Mouse (Mus musculus) megakaryocyte, embryonic 14.5 days (primary cell): ENCODE results near the gene Ift43. TPM values are rescaled to one million over a fixed set of nuclear protein-coding genes. Genes with fewer than 3 reads are reported as not detected.

ENCODE experiments used
- H3K27me3 ChIP-seq: replicated peaks from 2 replicates; pipeline ENCODE3; 2012; ENCODE audit warnings: inconsistent platforms
- H3K36me3 ChIP-seq: replicated peaks from 2 replicates; pipeline ENCODE3; 2012; ENCODE audit warnings: low read length, inconsistent platforms, mixed read lengths
- H3K4me1 ChIP-seq: 2 replicates; pipeline ENCODE4 v1.6.1; 2012; ENCODE audit warnings: inconsistent platforms
- H3K4me3 ChIP-seq: replicated peaks from 2 replicates; pipeline ENCODE3; 2012; ENCODE audit warnings: moderate library complexity, mild to moderate bottlenecking, inconsistent platforms
- H3K9me3 ChIP-seq: 2 replicates; pipeline ENCODE4 v1.6.1; 2012; ENCODE audit warnings: inconsistent platforms
- FLI1 ChIP-seq: IDR thresholded peaks from 2 replicates; pipeline ENCODE4 v1.6.1; 2012; ENCODE audit warnings: low read length, inconsistent platforms, mixed read lengths
- GATA1 ChIP-seq: IDR thresholded peaks from 3 replicates; pipeline ENCODE4 v1.6.1; 2012; ENCODE audit warnings: mixed read lengths, low read length, inconsistent platforms, borderline replicate concordance
- polyA plus RNA-seq: library from polyadenylated mRNA; stranded (reverse); fragments of >175 nt; gene quantifications from 2 replicates; pipeline ENCODE4 v1.2.3, GENCODE M21; 2012; ENCODE audit warnings: low replicate concordance; ENCODE audit not compliant: insufficient read depth

Gene Ift43
- polyA plus RNA-seq, 1 experiment: 4.1 TPM

DNA sequence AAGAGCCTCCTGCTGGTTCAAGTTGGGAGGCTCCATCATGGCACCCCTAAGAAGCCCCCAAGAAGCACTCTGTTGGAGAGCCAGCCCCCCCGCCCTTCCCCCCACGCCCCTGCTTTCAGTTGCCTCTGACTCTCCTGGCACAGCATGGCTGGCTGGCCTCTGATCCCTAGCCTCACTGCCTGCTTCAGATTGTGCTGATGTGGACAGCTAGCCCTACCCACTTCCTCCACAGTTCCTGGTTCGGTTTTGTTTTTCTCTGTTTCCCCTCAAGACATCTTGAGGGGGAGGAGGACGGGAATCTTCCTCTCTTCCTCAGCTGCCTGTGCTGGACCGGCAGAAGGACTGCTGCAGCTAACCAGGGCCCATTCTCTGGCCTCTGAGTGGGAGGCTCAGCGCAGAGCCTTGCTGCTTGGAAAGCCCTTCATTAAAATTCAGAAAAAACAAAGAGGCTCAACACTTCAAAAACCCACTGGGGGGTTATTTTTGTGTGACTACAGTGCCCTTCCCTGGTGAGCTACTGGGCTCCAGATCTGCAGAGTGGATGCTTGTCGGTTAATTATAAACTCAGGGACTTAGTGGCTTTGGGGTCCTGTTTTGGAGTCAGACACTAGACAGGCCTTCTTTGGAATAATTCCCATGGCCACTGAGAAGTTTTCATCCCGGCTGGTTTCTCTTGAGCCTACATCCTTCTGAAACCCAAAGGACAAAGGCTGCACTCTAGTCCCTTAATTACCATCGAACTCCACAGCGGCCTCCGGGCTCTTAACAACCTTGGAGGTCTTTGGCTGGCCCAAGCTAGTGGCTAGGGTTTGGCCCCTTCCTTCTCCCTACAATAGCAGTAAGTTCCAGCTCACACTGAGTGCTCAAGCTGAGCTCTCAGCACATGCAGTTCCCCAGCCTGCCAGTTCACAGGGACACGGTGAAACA, 80.8 kb downstream of the Ift43 start:
- peaks cover 11% of the 10 kb centered on the region for H3K4me1 ChIP-seq
- no peaks in the 10 kb centered on the region for H3K36me3 ChIP-seq
- H3K27me3 ChIP-seq: peaks cover 60% of the 10 kb centered on the region
- H3K9me3 ChIP-seq: peaks cover 28% of the 10 kb centered on the region
- no peak for TF ChIP-seq GATA1
- no peak for TF ChIP-seq FLI1
- no peak overlapping the region for H3K4me3 ChIP-seq

GRCm38 (mm10) chr12:86166244-86166643, 83.9 kb downstream of the Ift43 start:
- Histone ChIP-seq H3K4me1 (peaks cover 11% of the 10 kb centered on the region), H3K36me3 (no peaks in the 10 kb centered on the region), H3K9me3 (peaks cover 9% of the 10 kb centered on the region), H3K4me3 (no peak overlapping the region), H3K27me3 (peaks cover 70% of the 10 kb centered on the region)
- TF ChIP-seq GATA1 (no peak), FLI1 (no peak)

GRCm38 (mm10) chr12:86167075-86167474, 84.7 kb downstream of the Ift43 start:
- Histone ChIP-seq H3K4me3 (no peak overlapping the region), H3K27me3 (peaks cover 70% of the 10 kb centered on the region), H3K36me3 (no peaks in the 10 kb centered on the region), H3K4me1 (peaks cover 11% of the 10 kb centered on the region), H3K9me3 (peaks cover under 1% of the 10 kb centered on the region)
- TF ChIP-seq FLI1 (no peak), GATA1 (no peak)

DNA sequence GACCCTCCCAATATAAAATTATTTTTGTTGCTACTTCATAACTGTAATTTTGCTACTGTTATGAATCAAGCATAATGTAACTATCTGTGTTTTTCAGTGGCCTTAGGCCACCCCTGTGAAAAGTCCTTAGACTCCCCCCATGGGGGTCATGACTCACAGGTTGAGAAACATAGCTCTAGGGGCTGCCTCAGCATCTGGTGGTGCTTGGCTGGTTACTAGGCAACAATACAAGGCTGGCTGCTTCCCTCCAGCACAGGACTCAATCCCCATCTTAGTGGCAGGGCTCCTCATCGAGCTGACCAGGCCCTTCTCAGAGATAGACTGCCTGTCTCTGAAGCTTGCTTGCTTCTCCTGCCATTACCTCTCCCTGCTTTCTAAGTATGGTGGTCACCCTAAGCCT, 86.4 kb downstream of the Ift43 start:
- peaks cover 6% of the 10 kb centered on the region for H3K4me1 ChIP-seq
- TF ChIP-seq GATA1: no peak
- no peak for TF ChIP-seq FLI1
- no peak overlapping the region for H3K4me3 ChIP-seq
- H3K9me3 ChIP-seq: no peaks in the 10 kb centered on the region
- H3K36me3 ChIP-seq: no peaks in the 10 kb centered on the region
- peaks cover 72% of the 10 kb centered on the region for H3K27me3 ChIP-seq

DNA sequence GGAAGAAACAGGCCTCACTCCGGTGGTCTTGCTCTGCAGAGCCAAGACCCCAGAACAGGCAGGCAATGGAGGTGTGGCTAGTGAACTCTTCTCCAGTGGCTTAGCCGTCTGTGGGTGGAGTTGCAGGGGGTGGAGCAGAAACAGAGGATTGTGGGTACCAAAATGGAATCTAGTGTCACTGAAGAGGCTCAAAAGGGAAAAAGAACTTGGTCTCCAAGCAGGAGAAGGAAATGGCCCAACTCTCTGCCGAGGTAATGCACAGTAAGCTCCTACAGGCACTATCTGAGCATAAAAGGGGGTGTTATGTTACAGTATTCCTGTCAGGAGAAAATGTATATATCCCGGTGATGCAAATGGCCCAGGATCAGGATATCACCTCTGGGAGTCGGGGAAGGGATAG, 86.9 kb downstream of the Ift43 start:
- Histone ChIP-seq H3K27me3 (peaks cover 67% of the 10 kb centered on the region), H3K36me3 (no peaks in the 10 kb centered on the region), H3K9me3 (no peaks in the 10 kb centered on the region), H3K4me1 (peaks cover 6% of the 10 kb centered on the region), H3K4me3 (no peak overlapping the region)
- no peak for TF ChIP-seq GATA1
- no peak for TF ChIP-seq FLI1

GRCm38 (mm10) chr12:86173314-86173713, 91.0 kb downstream of the Ift43 start:
- no peak for TF ChIP-seq FLI1
- no peak for TF ChIP-seq GATA1
- H3K9me3 ChIP-seq: no peaks in the 10 kb centered on the region
- H3K4me3 ChIP-seq: no peak overlapping the region
- peaks cover 67% of the 10 kb centered on the region for H3K27me3 ChIP-seq
- H3K36me3 ChIP-seq: no peaks in the 10 kb centered on the region
- no peaks in the 10 kb centered on the region for H3K4me1 ChIP-seq

- Histone ChIP-seq H3K4me3 (no peak overlapping the region), H3K27me3 (peaks cover 59% of the 10 kb centered on the region), H3K4me1 (no peaks in the 10 kb centered on the region), H3K36me3 (no peaks in the 10 kb centered on the region), H3K9me3 (no peaks in the 10 kb centered on the region)
- no peak for TF ChIP-seq FLI1
- no peak for TF ChIP-seq GATA1
These were observed 92.0 kb downstream of the Ift43 start for GRCm38 (mm10) chr12:86174369-86174768.

DNA sequence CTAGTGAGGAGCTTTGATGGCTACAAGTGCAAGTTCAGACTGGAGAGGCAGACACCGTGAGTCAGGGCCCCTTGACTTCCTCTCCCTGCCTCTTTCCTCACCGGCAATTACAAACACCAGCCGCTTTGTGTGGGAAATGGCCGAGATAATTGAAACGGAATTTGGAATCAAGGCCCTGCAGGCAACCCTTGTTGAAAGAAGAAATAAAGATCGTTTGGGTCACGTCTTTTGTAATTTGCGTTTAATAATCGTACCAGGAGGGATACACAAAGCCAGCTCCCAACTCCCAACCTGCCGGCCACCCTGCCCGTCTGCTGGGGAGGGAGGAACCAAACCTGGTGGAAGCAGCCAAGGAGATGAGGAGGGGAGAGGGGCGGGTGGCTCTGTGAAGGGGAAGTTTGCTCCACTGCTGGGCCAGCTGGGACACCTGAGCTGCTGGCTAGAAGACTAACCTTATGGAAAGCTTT, 93.2 kb downstream of the Ift43 start:
- Histone ChIP-seq H3K4me3 (no peak overlapping the region), H3K36me3 (no peaks in the 10 kb centered on the region), H3K4me1 (no peaks in the 10 kb centered on the region), H3K9me3 (no peaks in the 10 kb centered on the region), H3K27me3 (peaks cover 58% of the 10 kb centered on the region)
- TF ChIP-seq GATA1: no peak
- no peak for TF ChIP-seq FLI1

- Histone ChIP-seq H3K27me3 (peaks cover 53% of the 10 kb centered on the region), H3K4me1 (no peaks in the 10 kb centered on the region), H3K4me3 (no peak overlapping the region), H3K36me3 (no peaks in the 10 kb centered on the region), H3K9me3 (no peaks in the 10 kb centered on the region)
- TF ChIP-seq FLI1 (no peak), GATA1 (no peak)
These were observed 94.5 kb downstream of the Ift43 start for GRCm38 (mm10) chr12:86176675-86177339.

- H3K27me3 ChIP-seq: peaks cover 49% of the 10 kb centered on the region
- H3K4me3 ChIP-seq: no peak overlapping the region
- no peaks in the 10 kb centered on the region for H3K9me3 ChIP-seq
- TF ChIP-seq GATA1 (no peak), FLI1 (no peak)
- H3K4me1 ChIP-seq: no peaks in the 10 kb centered on the region
- no peaks in the 10 kb centered on the region for H3K36me3 ChIP-seq
These were observed 96.9 kb downstream of the Ift43 start for GRCm38 (mm10) chr12:86179266-86179665.
